Mouse (Mus musculus) myocyte (in vitro differentiated cells): ENCODE measurements at regions not wholly inside any gene's neighbourhood (a gene's known extent, or its start where the extent isn't known, plus 50 kb on each side); places are given as distances from the start of the nearest gene placed in this dataset.

Source experiments
- CEBPB ChIP-seq: IDR thresholded peaks from 2 replicates; pipeline ENCODE4 v1.6.1; 2011; ENCODE audit warnings: mild to moderate bottlenecking, moderate library complexity; ENCODE audit not compliant: poor library complexity, insufficient read depth, severe bottlenecking
- E2F4 ChIP-seq: IDR thresholded peaks from one replicate; pipeline ENCODE4 v1.6.1; 2011; ENCODE audit warnings: mild to moderate bottlenecking, control low read depth, moderate library complexity; ENCODE audit not compliant: insufficient read depth
- MAX ChIP-seq: IDR thresholded peaks from one replicate; pipeline ENCODE4 v1.6.1; 2011; ENCODE audit warnings: low read depth, mild to moderate bottlenecking, control low read depth
- MYOD1 ChIP-seq, 3 experiments: IDR thresholded peaks; one replicate each; pipeline ENCODE4 v1.6.1; 2011; ENCODE audit warnings: control low read depth in 2 of 3, low read depth in 2 of 3, mild to moderate bottlenecking in 2 of 3, moderate library complexity in 1 of 3; ENCODE audit not compliant: insufficient read length in 2 of 3, control insufficient read depth in 1 of 3
- POLR2A ChIP-seq: IDR thresholded peaks from one replicate; pipeline ENCODE4 v1.6.1; 2011; ENCODE audit warnings: low read depth, mild to moderate bottlenecking, control low read depth, moderate library complexity; ENCODE audit not compliant: insufficient read length
- POLR2AphosphoS2 ChIP-seq: IDR thresholded peaks from one replicate; pipeline ENCODE4 v1.6.1; 2011; ENCODE audit warnings: low read depth, control low read depth; ENCODE audit not compliant: insufficient read length
- SRF ChIP-seq: IDR thresholded peaks from one replicate; pipeline ENCODE4 v1.6.1; 2011; ENCODE audit warnings: low read depth; ENCODE audit not compliant: control insufficient read depth, insufficient read length
- USF1 ChIP-seq: IDR thresholded peaks from one replicate; pipeline ENCODE4 v1.6.1; 2011; ENCODE audit warnings: low read depth, mild to moderate bottlenecking, control low read depth, moderate library complexity

DNA sequence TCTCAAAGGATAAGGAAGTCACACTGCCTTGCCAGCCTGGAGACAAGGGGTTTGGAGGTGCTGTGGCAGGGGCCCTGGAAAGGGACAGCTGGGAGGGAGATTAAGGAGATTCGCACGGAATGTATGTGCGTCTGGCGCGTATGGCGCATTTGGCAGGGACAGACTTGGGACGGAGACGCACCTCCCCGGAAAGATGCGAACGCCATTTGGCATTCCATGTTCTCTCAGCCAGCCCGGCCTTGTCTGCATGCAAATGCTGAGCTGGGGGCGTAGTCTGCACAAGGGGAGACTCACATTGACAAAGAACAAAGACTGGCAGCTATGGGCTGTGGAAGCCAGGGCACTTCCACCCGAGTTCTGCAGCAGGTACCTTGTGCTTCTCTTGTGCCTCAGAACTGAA lies 174.4 kb downstream of the Gm26897 start:
- TF ChIP-seq POLR2A (no peak), CEBPB (no peak), MAX (no peak), E2F4 (no peak), SRF (no peak), USF1 (no peak), MYOD1 (IDR thresholded peaks at IDR 0.05; ENCODE audit: control insufficient read depth in 1 of 3, insufficient read length in 2 of 3, low read depth in 2 of 3) (no peak), POLR2AphosphoS2 (no peak)
